Mouse (Mus musculus) thymus, adult 2 months (tissue): Measurements from ENCODE around the gene Taar4.

Experiments
- CTCF ChIP-seq: fragments of 200-500 bp; IDR thresholded peaks from 2 replicates; pipeline ENCODE4 v1.5.1; 2012; ENCODE audit warnings: mild to moderate bottlenecking, control low read depth, low read length, moderate library complexity, borderline replicate concordance; ENCODE audit not compliant: control insufficient read depth, poor library complexity, insufficient read depth; ENCODE audit errors: extremely low read depth
- POLR2A ChIP-seq: fragments of 200-500 bp; IDR thresholded peaks from 2 replicates; pipeline ENCODE4 v1.6.1; 2012; ENCODE audit warnings: mild to moderate bottlenecking, low read length, control low read depth, moderate library complexity; ENCODE audit not compliant: control insufficient read depth, poor library complexity, insufficient read depth; ENCODE audit errors: extremely low read depth

DNA sequence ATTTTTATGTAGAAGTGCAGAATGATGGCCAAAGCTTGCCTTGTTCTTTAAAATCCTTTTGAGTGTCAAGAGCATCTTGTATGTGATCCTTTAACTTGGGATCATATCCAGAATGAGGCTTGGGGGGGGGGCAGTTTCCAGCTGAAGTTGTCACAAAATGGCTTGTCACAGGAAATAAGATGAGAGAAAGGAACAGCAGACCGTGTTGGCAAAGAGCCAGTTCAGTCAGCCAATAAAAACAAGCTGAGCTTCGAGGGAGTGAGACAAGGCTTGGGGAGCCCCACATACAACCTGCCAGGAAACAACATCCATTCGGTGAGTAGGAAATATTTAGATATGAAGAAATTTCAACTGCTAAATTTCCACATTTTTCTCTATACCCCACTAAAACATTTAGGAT is 3.1 kb downstream of the Taar4 start:
- TF ChIP-seq POLR2A, result no peak
- TF ChIP-seq CTCF, result no peak
